Comparison of ENCODE assay signal across 28 mouse cellular contexts in genomic region chr10:12735695-12736094, GRCm38 (mm10).
DNase-seq lines count a peak whose midpoint lies in the region; ATAC-seq and TF ChIP-seq lines count a peak whose summit lies in the region.
"Had no signal": no experiment of that assay in that cellular context is flagged by ENCODE, and none has a peak within 500 bp of the region (broad histone marks: within the 10 kb centered on the region; RNA-seq: fewer than 3 reads in every experiment).

No protein-coding gene starts in this region.

- no peak for TF ChIP-seq EP300 in liver, postnatal 0 days (IDR thresholded peaks at IDR 0.05; ENCODE audit: low read depth)
- TF ChIP-seq EP300 in MEL (IDR thresholded peaks at IDR 0.05; ENCODE audit: low read depth in 1 of 2, low read length in 2 of 2) = no peak; a peak in 1 of 4 replicates

- H3K36me3 ChIP-seq in liver, postnatal 0 days (replicated peaks; ENCODE audit: insufficient read depth, low read length) = peaks cover 30% of the 10 kb centered on the region
- peaks cover 40% of the 10 kb centered on the region for H3K36me3 ChIP-seq in liver, embryonic 12.5 days
- H3K36me3 ChIP-seq in MEL (ENCODE audit: control insufficient read depth in 1 of 2, insufficient read depth in 2 of 2, low read length in 2 of 2) = no peaks in the 10 kb centered on the region
- H3K36me3 ChIP-seq in limb, embryonic 10.5 days = peaks cover 49% of the 10 kb centered on the region

- H3K4me3 ChIP-seq in liver, postnatal 0 days (ENCODE audit: low read depth, low read length) = no peak overlapping the region
- no peak overlapping the region for H3K4me3 ChIP-seq in liver, embryonic 12.5 days
- H3K4me3 ChIP-seq in MEL (ENCODE audit: control insufficient read depth in 1 of 2, insufficient read depth in 1 of 2, low read depth in 2 of 2, low read length in 2 of 2) = no peak overlapping the region
- no peak overlapping the region for H3K4me3 ChIP-seq in limb, embryonic 10.5 days
- H3K4me3 ChIP-seq: forebrain, embryonic 10.5 days; forebrain, embryonic 13.5 days; gastrocnemius, adult 2 months; heart, embryonic 12.5 days; heart, embryonic 15.5 days; hindbrain, embryonic 10.5 days; hindbrain, embryonic 13.5 days had no signal

- no peaks in the 10 kb centered on the region for H3K27me3 ChIP-seq in liver, postnatal 0 days (ENCODE audit: insufficient read depth, low read length)
- no peaks in the 10 kb centered on the region for H3K27me3 ChIP-seq in liver, embryonic 12.5 days (replicated peaks)
- H3K27me3 ChIP-seq in MEL (ENCODE audit: control insufficient read depth in 1 of 2, insufficient read depth in 2 of 2, low read length in 2 of 2) = no peaks in the 10 kb centered on the region
- no peaks in the 10 kb centered on the region for H3K27me3 ChIP-seq in limb, embryonic 10.5 days (ENCODE audit: low read depth, poor library complexity, severe bottlenecking)
- H3K27me3 ChIP-seq: forebrain, embryonic 13.5 days; heart, embryonic 12.5 days; heart, embryonic 15.5 days; hindbrain, embryonic 13.5 days had no signal

- H3K79me2 ChIP-seq in MEL (ENCODE audit: control insufficient read depth, insufficient read depth, low read length, poor library complexity) = no peaks in the 10 kb centered on the region

- no peak overlapping the region for H3K4me2 ChIP-seq in liver, postnatal 0 days (ENCODE audit: low read depth, low read length)
- H3K4me2 ChIP-seq in liver, embryonic 12.5 days = no peak overlapping the region
- H3K4me2 ChIP-seq: forebrain, embryonic 13.5 days; heart, embryonic 12.5 days; heart, embryonic 15.5 days; hindbrain, embryonic 13.5 days had no signal

- WGBS in liver, postnatal 0 days (ENCODE audit: insufficient replicate concordance) = 71% methylated on average over 1 of the region's 1 CpGs
- 66% methylated on average over 1 of the region's 1 CpGs for WGBS in liver, embryonic 12.5 days (ENCODE audit: insufficient replicate concordance)
- WGBS in limb, embryonic 10.5 days = 97% methylated on average over 1 of the region's 1 CpGs

- no peaks in the 10 kb centered on the region for H3K9me3 ChIP-seq in liver, postnatal 0 days (ENCODE audit: low read length)
- H3K9me3 ChIP-seq in liver, embryonic 12.5 days (replicated peaks) = no peaks in the 10 kb centered on the region
- H3K9me3 ChIP-seq in MEL (replicated peaks; ENCODE audit: insufficient read depth, low read length) = no peaks in the 10 kb centered on the region
- no peaks in the 10 kb centered on the region for H3K9me3 ChIP-seq in limb, embryonic 10.5 days (replicated peaks)
- H3K9me3 ChIP-seq: forebrain, embryonic 10.5 days; forebrain, embryonic 13.5 days; G1E; heart, embryonic 15.5 days; hindbrain, embryonic 13.5 days had no signal

- TF ChIP-seq CTCF in liver, postnatal 0 days (IDR thresholded peaks at IDR 0.05; ENCODE audit: low read depth) = no peak
- TF ChIP-seq CTCF in MEL (IDR thresholded peaks at IDR 0.05 in 2 of 3, conservative IDR thresholded peaks at IDR 0.05 in 1 of 3; ENCODE audit: control insufficient read depth in 1 of 3, insufficient read depth in 1 of 3, low read depth in 2 of 3, low read length in 3 of 3, poor library complexity in 1 of 3, severe bottlenecking in 1 of 3) = no peak

- H3K9ac ChIP-seq in liver, postnatal 0 days (replicated peaks) = no peak overlapping the region
- no peak overlapping the region for H3K9ac ChIP-seq in liver, embryonic 12.5 days
- no peak overlapping the region for H3K9ac ChIP-seq in MEL (ENCODE audit: control insufficient read depth, low read depth, low read length, poor library complexity, severe bottlenecking)
- H3K9ac ChIP-seq: forebrain, embryonic 13.5 days; forebrain, postnatal 0 days; heart, embryonic 12.5 days; heart, embryonic 15.5 days; hindbrain, embryonic 13.5 days had no signal

- DNase-seq in liver, postnatal 0 days = no peak
- DNase-seq in MEL (ENCODE audit: low read depth, low spot score) = peak; percentile 31
- DNase-seq in embryo, embryonic 11 days = no peak
- no peak for DNase-seq in limb, embryonic 10.5 days (ENCODE audit: low spot score)
- DNase-seq: adrenal gland, adult 8-10 months; adrenal gland, postnatal 25 days; cerebellum, adult 18-20 months; cerebellum, adult 9-11 months; cerebellum, postnatal 25 days; forebrain, postnatal 0 days; gastrocnemius, adult 2 months; gastrocnemius, postnatal 14 days; heart, adult 18-20 months; heart, postnatal 10 days; heart, postnatal 36 days had no signal

- H3K27ac ChIP-seq in liver, postnatal 0 days (ENCODE audit: low read depth) = no peak overlapping the region
- no peak overlapping the region for H3K27ac ChIP-seq in liver, embryonic 12.5 days
- no peak overlapping the region for H3K27ac ChIP-seq in MEL (ENCODE audit: control insufficient read depth, low read depth, low read length)
- no peak overlapping the region for H3K27ac ChIP-seq in limb, embryonic 10.5 days
- H3K27ac ChIP-seq: forebrain, embryonic 10.5 days; forebrain, embryonic 13.5 days; heart, embryonic 15.5 days; hindbrain, embryonic 10.5 days; hindbrain, embryonic 13.5 days had no signal

- no peak for TF ChIP-seq RAD21 in MEL (IDR thresholded peaks at IDR 0.05; ENCODE audit: low read depth, low read length)

- no peaks in the 10 kb centered on the region; the same call in 1 of the 2 replicates for H3K4me1 ChIP-seq in liver, postnatal 0 days (ENCODE audit: insufficient read depth)
- no peaks in the 10 kb centered on the region for H3K4me1 ChIP-seq in liver, embryonic 12.5 days
- no peaks in the 10 kb centered on the region for H3K4me1 ChIP-seq in MEL (ENCODE audit: control insufficient read depth in 1 of 2, insufficient read depth in 2 of 2, low read length in 2 of 2)
- peaks cover 7% of the 10 kb centered on the region; the same call in 1 of the 2 replicates for H3K4me1 ChIP-seq in limb, embryonic 10.5 days
- H3K4me1 ChIP-seq: forebrain, embryonic 13.5 days had no signal

- 0 out of 2 replicates have a peak, but pooled peaks have one; percentile 38 for ATAC-seq in liver, postnatal 0 days
- no peak for ATAC-seq in liver, embryonic 12.5 days
- peak; percentile 95 for ATAC-seq in granulocyte monocyte progenitor cell, adult 5-6 weeks (replicated peaks; ENCODE audit: poor library complexity, severe bottlenecking)
- peak; percentile 87 for ATAC-seq in megakaryocyte progenitor cell, adult 5-6 weeks (replicated peaks; ENCODE audit: poor library complexity)
- ATAC-seq in inflammation-experienced regulatory T-cells, adult 6 months = no peak
- ATAC-seq: forebrain, embryonic 13.5 days; forebrain, postnatal 0 days; hindbrain, embryonic 16.5 days; intestine, embryonic 16.5 days had no signal

- no peak for TF ChIP-seq POLR2A in MEL (IDR thresholded peaks at IDR 0.05; ENCODE audit: control insufficient read depth in 1 of 2, insufficient read depth in 1 of 2, low read depth in 1 of 2, low read length in 2 of 2, poor library complexity in 1 of 2)

TF ChIP-seq in MEL, 35 proteins besides CTCF, POLR2A, EP300 and RAD21:
- no peak for TF ChIP-seq SMC3 (IDR thresholded peaks at IDR 0.05; ENCODE audit: low read depth, low read length)
- TF ChIP-seq KAT2A (conservative IDR thresholded peaks at IDR 0.05; ENCODE audit: low read depth, low read length) = no peak
- no peak for TF ChIP-seq NRF1 (IDR thresholded peaks at IDR 0.05; ENCODE audit: insufficient read depth, low read depth, low read length, poor library complexity, severe bottlenecking)
- no peak for TF ChIP-seq ZMIZ1 (IDR thresholded peaks at IDR 0.05; ENCODE audit: low read depth, low read length)
- no peak for TF ChIP-seq ZKSCAN1 (IDR thresholded peaks at IDR 0.05; ENCODE audit: low read depth, low read length)
TF ChIP-seq in MEL: peak in this region for 0.

Comparison
In these comparisons a context has a peak if more than half of its experiments do, and no peak if none do; other contexts are left out.
1. ATAC-seq: peak in liver, postnatal 0 days (single experiment), granulocyte monocyte progenitor cell, adult 5-6 weeks (single experiment) and megakaryocyte progenitor cell, adult 5-6 weeks (single experiment); none in liver, embryonic 12.5 days (single experiment) and inflammation-experienced regulatory T-cells, adult 6 months (single experiment).